Mouse (Mus musculus): ENCODE measurements at regions not wholly inside any gene's neighbourhood (a gene's known extent, or its start where the extent isn't known, plus 50 kb on each side); places are given as distances from the start of the nearest gene placed in this dataset.

DNA sequence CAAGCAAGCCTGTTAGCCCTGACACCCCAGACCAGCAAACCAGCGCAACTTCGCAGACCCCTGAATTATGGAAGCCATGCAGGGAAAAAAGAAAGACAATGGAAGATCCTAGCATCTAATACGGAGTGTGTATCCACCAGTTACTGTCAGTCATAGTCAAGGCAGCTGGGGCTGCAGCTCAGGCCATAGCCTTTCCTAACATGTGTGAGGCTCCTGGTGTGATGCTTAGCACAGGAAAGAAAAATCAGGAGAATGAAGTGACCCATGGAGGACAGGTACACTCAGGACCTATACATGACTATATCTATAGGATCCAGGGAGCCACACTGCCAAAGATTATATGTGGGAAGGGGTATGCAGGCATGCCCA is 136.6 kb downstream of the Ets2 start:
- H3K4me1 ChIP-seq (ENCODE audit: control insufficient read depth, insufficient read depth, low read length) = no peaks in the 10 kb centered on the region
- no peak overlapping the region for H3K27ac ChIP-seq (ENCODE audit: insufficient read depth, low read length)
- H3K4me3 ChIP-seq (ENCODE audit: insufficient read depth, low read length) = no peak overlapping the region
- TF ChIP-seq CTCF (IDR thresholded peaks at IDR 0.05; ENCODE audit: extremely low read depth, insufficient read depth, low read length) (no peak), POLR2A (IDR thresholded peaks at IDR 0.05; ENCODE audit: extremely low read depth, insufficient read depth, low read length) (no peak)

DNA sequence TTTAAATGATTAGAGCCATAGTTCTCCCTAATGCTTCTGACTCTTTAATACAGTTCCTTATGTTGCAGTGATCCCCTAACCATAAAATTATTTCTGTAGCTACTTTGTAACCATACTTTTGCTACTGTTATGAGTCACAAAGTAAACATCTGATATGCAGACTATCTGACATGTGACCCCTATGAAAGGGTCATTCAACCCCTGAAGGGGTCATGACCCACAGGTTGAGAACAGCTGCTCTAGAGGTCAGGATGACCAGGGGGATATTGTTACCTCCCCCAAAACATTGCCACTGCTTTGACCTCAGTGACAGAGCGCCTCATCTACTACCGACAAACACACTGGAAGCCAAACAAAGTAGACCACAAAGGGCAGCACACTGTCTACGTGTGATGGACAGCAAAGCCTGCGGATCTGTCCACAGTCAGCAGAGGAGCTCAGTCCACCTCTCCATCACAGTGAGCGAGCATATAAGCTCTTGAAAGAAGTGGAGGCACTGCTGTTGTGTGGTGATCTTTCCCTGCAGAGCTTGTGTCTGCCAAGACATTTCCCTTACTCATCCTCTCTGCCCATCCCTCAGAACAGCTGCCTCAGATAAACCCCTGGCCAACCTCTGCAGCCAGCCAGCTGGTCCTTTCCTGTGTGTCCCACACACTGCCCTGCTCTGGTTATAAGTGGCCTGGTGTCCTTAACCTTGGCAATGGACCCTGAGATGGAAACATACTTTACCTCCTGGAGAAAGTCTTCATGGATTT is 136.0 kb downstream of the Ets2 start:
- Histone ChIP-seq H3K4me3 (ENCODE audit: insufficient read depth, low read length) (no peak overlapping the region), H3K27ac (ENCODE audit: insufficient read depth, low read length) (no peak overlapping the region), H3K4me1 (ENCODE audit: control insufficient read depth, insufficient read depth, low read length) (0 out of 2 replicates have a peak, but pooled peaks cover 1% of the 10 kb centered on the region)
- no peak for TF ChIP-seq CTCF (IDR thresholded peaks at IDR 0.05; ENCODE audit: extremely low read depth, insufficient read depth, low read length)
- TF ChIP-seq POLR2A (IDR thresholded peaks at IDR 0.05; ENCODE audit: extremely low read depth, insufficient read depth, low read length) = no peak

- no peak overlapping the region for H3K27ac ChIP-seq (ENCODE audit: insufficient read depth, low read length)
- peaks cover 6% of the 10 kb centered on the region for H3K4me1 ChIP-seq (ENCODE audit: control insufficient read depth, insufficient read depth, low read length)
- TF ChIP-seq CTCF (IDR thresholded peaks at IDR 0.05; ENCODE audit: extremely low read depth, insufficient read depth, low read length) = no peak
- TF ChIP-seq POLR2A (IDR thresholded peaks at IDR 0.05; ENCODE audit: extremely low read depth, insufficient read depth, low read length) = no peak
- no peak overlapping the region for H3K4me3 ChIP-seq (ENCODE audit: insufficient read depth, low read length)
These were observed 134.1 kb downstream of the Ets2 start for GRCm38 (mm10) chr16:95835941-95836340.

- TF ChIP-seq CTCF (IDR thresholded peaks at IDR 0.05; ENCODE audit: extremely low read depth, insufficient read depth, low read length) (no peak), POLR2A (IDR thresholded peaks at IDR 0.05; ENCODE audit: extremely low read depth, insufficient read depth, low read length) (no peak)
- Histone ChIP-seq H3K27ac (ENCODE audit: insufficient read depth, low read length) (no peak overlapping the region), H3K4me1 (ENCODE audit: control insufficient read depth, insufficient read depth, low read length) (peaks cover 6% of the 10 kb centered on the region), H3K4me3 (ENCODE audit: insufficient read depth, low read length) (no peak overlapping the region)
These were observed 132.8 kb downstream of the Ets2 start for GRCm38 (mm10) chr16:95834556-95835288.

- Histone ChIP-seq H3K27ac (ENCODE audit: insufficient read depth, low read length) (no peak overlapping the region), H3K4me1 (ENCODE audit: control insufficient read depth, insufficient read depth, low read length) (peaks cover 6% of the 10 kb centered on the region), H3K4me3 (ENCODE audit: insufficient read depth, low read length) (no peak overlapping the region)
- TF ChIP-seq CTCF (IDR thresholded peaks at IDR 0.05; ENCODE audit: extremely low read depth, insufficient read depth, low read length) (no peak), POLR2A (IDR thresholded peaks at IDR 0.05; ENCODE audit: extremely low read depth, insufficient read depth, low read length) (no peak)
These were observed 131.6 kb downstream of the Ets2 start for GRCm38 (mm10) chr16:95833455-95833854.

- TF ChIP-seq CTCF (IDR thresholded peaks at IDR 0.05; ENCODE audit: extremely low read depth, insufficient read depth, low read length) (no peak), POLR2A (IDR thresholded peaks at IDR 0.05; ENCODE audit: extremely low read depth, insufficient read depth, low read length) (no peak)
- Histone ChIP-seq H3K4me1 (ENCODE audit: control insufficient read depth, insufficient read depth, low read length) (peaks cover 6% of the 10 kb centered on the region), H3K27ac (ENCODE audit: insufficient read depth, low read length) (no peak overlapping the region), H3K4me3 (ENCODE audit: insufficient read depth, low read length) (no peak overlapping the region)
These were observed 130.5 kb downstream of the Ets2 start for GRCm38 (mm10) chr16:95832346-95832739.

DNA sequence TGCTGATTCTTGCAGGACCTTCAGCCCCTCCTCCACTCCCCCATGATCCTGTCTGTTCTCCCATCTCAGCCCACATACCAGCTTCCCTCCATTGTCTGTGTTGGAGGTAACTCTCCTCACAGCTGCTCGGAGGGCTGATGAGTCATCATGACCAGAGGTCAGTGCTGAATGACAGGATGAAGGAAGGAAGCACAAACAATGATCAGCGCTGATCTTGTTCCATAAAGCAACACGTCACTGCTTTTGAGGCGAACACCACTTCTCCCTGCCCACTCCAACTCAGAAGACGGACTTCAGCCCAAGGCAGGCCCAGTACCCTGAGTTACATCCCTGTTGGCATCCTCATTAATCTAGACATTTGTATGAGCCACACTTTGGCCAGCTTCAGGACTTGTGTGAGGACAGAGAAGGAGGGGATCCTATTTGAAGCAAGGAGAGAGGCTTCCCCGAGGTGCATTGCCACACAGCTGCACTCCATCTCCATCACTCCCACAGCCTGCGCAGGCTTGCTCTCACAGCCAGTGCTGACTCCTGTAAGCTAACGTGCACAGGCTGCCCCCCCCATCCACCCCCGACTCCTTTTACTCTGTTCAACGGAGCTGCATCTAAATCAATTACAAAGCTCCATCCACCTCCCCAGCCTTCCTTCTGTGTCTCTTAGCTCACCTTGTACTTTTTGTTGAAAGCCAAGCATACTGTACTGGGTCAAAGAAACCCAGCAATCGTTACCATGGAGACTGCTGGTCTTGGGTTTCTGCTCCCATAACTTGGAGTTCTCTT is 129.9 kb downstream of the Ets2 start:
- TF ChIP-seq POLR2A (IDR thresholded peaks at IDR 0.05; ENCODE audit: extremely low read depth, insufficient read depth, low read length) (no peak), CTCF (IDR thresholded peaks at IDR 0.05; ENCODE audit: extremely low read depth, insufficient read depth, low read length) (no peak)
- Histone ChIP-seq H3K4me3 (ENCODE audit: insufficient read depth, low read length) (no peak overlapping the region), H3K4me1 (ENCODE audit: control insufficient read depth, insufficient read depth, low read length) (peaks cover 6% of the 10 kb centered on the region), H3K27ac (ENCODE audit: insufficient read depth, low read length) (no peak overlapping the region)

DNA sequence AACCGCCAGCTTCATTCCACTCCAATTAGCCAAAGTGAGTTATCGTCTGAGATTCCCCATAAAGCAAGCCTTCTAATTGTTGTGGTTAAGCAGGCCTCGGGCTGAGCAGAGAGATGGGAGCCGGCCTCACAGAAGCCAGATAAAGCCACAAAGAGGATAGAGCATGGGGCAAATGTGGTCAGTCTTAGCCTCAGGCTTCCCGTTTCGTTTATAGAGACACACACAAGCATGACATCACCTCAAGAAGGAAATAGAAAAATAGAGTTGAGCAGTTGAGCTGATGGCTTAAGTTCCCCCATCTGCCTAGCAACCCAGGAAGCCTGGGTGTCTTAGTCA is 125.5 kb downstream of the Ets2 start:
- H3K4me1 ChIP-seq (ENCODE audit: control insufficient read depth, insufficient read depth, low read length) = peaks cover 11% of the 10 kb centered on the region
- H3K4me3 ChIP-seq (ENCODE audit: insufficient read depth, low read length) = no peak overlapping the region
- H3K27ac ChIP-seq (ENCODE audit: insufficient read depth, low read length) = no peak overlapping the region
- TF ChIP-seq POLR2A (IDR thresholded peaks at IDR 0.05; ENCODE audit: extremely low read depth, insufficient read depth, low read length) = no peak
- no peak for TF ChIP-seq CTCF (IDR thresholded peaks at IDR 0.05; ENCODE audit: extremely low read depth, insufficient read depth, low read length)

DNA sequence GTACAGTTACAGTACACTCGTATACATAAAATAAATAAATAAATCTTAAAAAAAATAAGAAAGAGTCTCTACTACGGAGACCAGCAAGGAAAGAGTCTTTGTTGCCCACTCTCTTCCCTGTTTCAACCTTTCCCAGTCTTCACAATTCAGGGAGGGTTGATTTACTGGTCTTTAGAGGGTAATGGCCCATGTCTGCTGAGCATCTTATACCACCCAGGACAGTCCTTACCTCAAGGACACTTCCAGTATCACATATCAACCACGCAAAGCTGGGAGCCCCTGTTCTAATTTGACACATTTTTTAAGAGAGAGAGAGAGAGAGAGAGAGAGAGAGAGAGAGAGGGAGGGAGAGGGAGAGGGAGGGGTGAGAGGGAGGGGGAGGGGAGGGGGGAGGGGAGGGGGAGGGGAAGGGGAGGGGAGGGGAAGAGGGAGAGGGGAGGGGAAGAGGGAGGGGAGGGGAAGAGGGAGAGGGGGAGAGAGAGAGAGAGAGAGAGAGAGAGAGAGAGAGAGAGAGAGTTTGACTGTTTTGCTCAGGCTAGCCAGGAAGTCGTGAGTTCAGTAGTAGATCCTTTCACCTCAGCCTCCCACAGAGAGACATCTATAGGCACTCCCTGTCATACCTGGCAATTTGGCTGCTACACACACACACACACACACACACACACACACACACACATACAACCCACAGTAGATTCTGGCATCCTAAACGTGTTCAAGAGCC is 125.0 kb downstream of the Ets2 start:
- Histone ChIP-seq H3K4me1 (ENCODE audit: control insufficient read depth, insufficient read depth, low read length) (peaks cover 8% of the 10 kb centered on the region), H3K27ac (ENCODE audit: insufficient read depth, low read length) (no peak overlapping the region)
- TF ChIP-seq POLR2A (IDR thresholded peaks at IDR 0.05; ENCODE audit: extremely low read depth, insufficient read depth, low read length) (no peak), CTCF (IDR thresholded peaks at IDR 0.05; ENCODE audit: extremely low read depth, insufficient read depth, low read length) (no peak)

More for the DNA sequence above, 125.0 kb downstream of the Ets2 start:
- H3K4me3 ChIP-seq (ENCODE audit: insufficient read depth, low read length) = no peak overlapping the region
